Mouse (Mus musculus): ENCODE measurements at regions not wholly inside any gene's neighbourhood (a gene's known extent, or its start where the extent isn't known, plus 50 kb on each side); places are given as distances from the start of the nearest gene placed in this dataset.

- TF ChIP-seq CTCF (IDR thresholded peaks at IDR 0.05; ENCODE audit: low read depth), result no peak
- DNase-seq, result no peak
Measured at GRCm38 (mm10) chr13:97567632-97568031, 192.8 kb downstream of the Gm10260 start.

DNA sequence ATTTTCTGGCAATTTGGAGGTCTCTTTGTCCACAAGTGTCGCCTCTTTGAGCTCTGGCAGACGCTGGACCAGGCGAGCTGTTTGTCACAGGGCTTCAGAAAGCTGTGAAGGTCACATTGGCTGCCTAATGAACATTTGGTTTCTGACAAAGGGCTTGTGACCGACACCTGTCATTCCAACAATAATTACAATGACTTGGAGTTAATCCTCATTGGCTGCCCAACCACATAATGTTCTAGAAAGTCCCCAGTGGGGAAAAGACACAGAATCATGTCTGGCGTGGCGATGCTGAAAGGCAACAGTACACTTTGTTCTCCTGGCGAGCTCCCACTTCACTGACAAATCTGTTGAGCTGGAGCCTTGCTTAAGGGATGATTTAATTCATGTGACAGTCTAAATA lies 194.4 kb downstream of the Gm10260 start:
- no peaks in the 10 kb centered on the region for H3K36me3 ChIP-seq (ENCODE audit: insufficient read depth)
- 20% methylated on average over 7 of the region's 7 CpGs for WGBS
- H3K4me3 ChIP-seq (ENCODE audit: low read depth, low read length), result no peak overlapping the region
- TF ChIP-seq CTCF (IDR thresholded peaks at IDR 0.05; ENCODE audit: low read depth), result no peak
- no peak overlapping the region for H3K9ac ChIP-seq
- H3K27ac ChIP-seq (ENCODE audit: low read depth, low read length), result peak overlapping the region; percentile 36; the same call in 1 of the 2 replicates
- H3K4me1 ChIP-seq (ENCODE audit: insufficient read depth), result peaks cover 5% of the 10 kb centered on the region; the same call in 1 of the 2 replicates
- peak; percentile 48; the same call in 1 of the 2 replicates for ATAC-seq
- no peak overlapping the region for H3K4me2 ChIP-seq (ENCODE audit: low read depth)
- H3K27me3 ChIP-seq (ENCODE audit: insufficient read depth, low read length), result no peaks in the 10 kb centered on the region
- peak; percentile 63 for DNase-seq
- H3K9me3 ChIP-seq (ENCODE audit: low read length), result no peaks in the 10 kb centered on the region

More at GRCm38 (mm10) chr13:97567632-97568031, 192.8 kb downstream of the Gm10260 start:
- H3K27me3 ChIP-seq (ENCODE audit: insufficient read depth, low read length), result no peaks in the 10 kb centered on the region
- ATAC-seq, result no peak
- no peak overlapping the region for H3K9ac ChIP-seq
- H3K4me1 ChIP-seq (ENCODE audit: insufficient read depth), result peaks cover 5% of the 10 kb centered on the region; the same call in 1 of the 2 replicates
- no peaks in the 10 kb centered on the region for H3K36me3 ChIP-seq (ENCODE audit: insufficient read depth)
- no peak overlapping the region for H3K4me3 ChIP-seq (ENCODE audit: low read depth, low read length)
- no peak overlapping the region for H3K4me2 ChIP-seq (ENCODE audit: low read depth)
- H3K9me3 ChIP-seq (ENCODE audit: low read length), result no peaks in the 10 kb centered on the region
- H3K27ac ChIP-seq (ENCODE audit: low read depth, low read length), result no peak overlapping the region
- 86% methylated on average over 3 of the region's 3 CpGs for WGBS

DNA sequence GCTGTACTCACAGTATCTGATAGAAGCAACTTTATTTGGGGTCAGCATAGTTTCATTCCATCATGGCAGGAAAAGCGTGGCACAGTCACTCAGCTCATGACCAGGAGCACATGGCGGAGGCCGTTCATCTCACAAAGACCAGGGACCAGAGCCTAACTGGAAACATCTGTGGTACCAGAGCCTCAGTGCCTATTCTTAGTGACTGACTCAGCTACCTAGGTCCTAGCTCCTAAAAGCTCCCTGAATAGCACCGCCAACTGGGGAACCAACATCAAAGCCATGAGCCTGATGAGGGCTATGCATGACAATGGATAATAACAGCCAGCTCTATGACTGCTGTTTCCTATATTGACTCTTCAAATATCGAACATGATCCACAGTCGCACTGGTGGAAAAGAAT lies 198.2 kb downstream of the Gm10260 start:
- WGBS, result 86% methylated on average over 6 of the region's 6 CpGs
- Histone ChIP-seq H3K27me3 (ENCODE audit: insufficient read depth, low read length) (no peaks in the 10 kb centered on the region), H3K27ac (ENCODE audit: low read depth, low read length) (no peak overlapping the region), H3K4me2 (ENCODE audit: low read depth) (no peak overlapping the region), H3K4me3 (ENCODE audit: low read depth, low read length) (no peak overlapping the region), H3K9ac (no peak overlapping the region), H3K9me3 (ENCODE audit: low read length) (no peaks in the 10 kb centered on the region), H3K36me3 (ENCODE audit: insufficient read depth) (no peaks in the 10 kb centered on the region), H3K4me1 (ENCODE audit: insufficient read depth) (peaks cover 5% of the 10 kb centered on the region; the same call in 1 of the 2 replicates)
- ATAC-seq (no peak), DNase-seq (no peak)
- no peak for TF ChIP-seq CTCF (IDR thresholded peaks at IDR 0.05; ENCODE audit: low read depth)

- Histone ChIP-seq H3K9me3 (ENCODE audit: low read length) (no peaks in the 10 kb centered on the region), H3K36me3 (ENCODE audit: insufficient read depth) (no peaks in the 10 kb centered on the region), H3K4me1 (ENCODE audit: insufficient read depth) (peaks cover 1% of the 10 kb centered on the region; the same call in 1 of the 2 replicates), H3K9ac (no peak overlapping the region), H3K27me3 (ENCODE audit: insufficient read depth, low read length) (no peaks in the 10 kb centered on the region), H3K4me2 (ENCODE audit: low read depth) (no peak overlapping the region), H3K4me3 (ENCODE audit: low read depth, low read length) (no peak overlapping the region), H3K27ac (ENCODE audit: low read depth, low read length) (no peak overlapping the region)
- TF ChIP-seq CTCF (IDR thresholded peaks at IDR 0.05; ENCODE audit: low read depth), result no peak
- DNase-seq, result no peak
- no peak for ATAC-seq
- WGBS, result 87% methylated on average over 1 of the region's 1 CpGs
Measured at GRCm38 (mm10) chr13:97560789-97561188, 199.6 kb downstream of the Gm10260 start.

GRCm38 (mm10) chr13:97559611-97560385 lies 200.6 kb downstream of the Gm10260 start:
- H3K36me3 ChIP-seq (ENCODE audit: insufficient read depth), result no peaks in the 10 kb centered on the region
- ATAC-seq, result no peak
- no peak for TF ChIP-seq CTCF (IDR thresholded peaks at IDR 0.05; ENCODE audit: low read depth)
- H3K4me1 ChIP-seq (ENCODE audit: insufficient read depth), result no peaks in the 10 kb centered on the region
- no peaks in the 10 kb centered on the region for H3K9me3 ChIP-seq (ENCODE audit: low read length)
- no peak overlapping the region for H3K4me2 ChIP-seq (ENCODE audit: low read depth)
- 83% methylated on average over 15 of the region's 15 CpGs for WGBS
- no peaks in the 10 kb centered on the region for H3K27me3 ChIP-seq (ENCODE audit: insufficient read depth, low read length)
- DNase-seq, result no peak
- no peak overlapping the region for H3K4me3 ChIP-seq (ENCODE audit: low read depth, low read length)
- no peak overlapping the region for H3K9ac ChIP-seq
- no peak overlapping the region for H3K27ac ChIP-seq (ENCODE audit: low read depth, low read length)

GRCm38 (mm10) chr13:97558884-97559283 lies 201.5 kb downstream of the Gm10260 start:
- Histone ChIP-seq H3K27me3 (ENCODE audit: insufficient read depth, low read length) (no peaks in the 10 kb centered on the region), H3K9ac (no peak overlapping the region), H3K36me3 (ENCODE audit: insufficient read depth) (no peaks in the 10 kb centered on the region), H3K4me3 (ENCODE audit: low read depth, low read length) (no peak overlapping the region), H3K4me1 (ENCODE audit: insufficient read depth) (no peaks in the 10 kb centered on the region), H3K27ac (ENCODE audit: low read depth, low read length) (no peak overlapping the region), H3K4me2 (ENCODE audit: low read depth) (no peak overlapping the region), H3K9me3 (ENCODE audit: low read length) (no peaks in the 10 kb centered on the region)
- ATAC-seq (no peak), DNase-seq (no peak)
- TF ChIP-seq CTCF (IDR thresholded peaks at IDR 0.05; ENCODE audit: low read depth), result no peak
- 95% methylated on average over 3 of the region's 3 CpGs for WGBS

GRCm38 (mm10) chr13:97555312-97555711 lies 205.1 kb downstream of the Gm10260 start:
- ATAC-seq (no peak), DNase-seq (no peak)
- Histone ChIP-seq H3K4me1 (ENCODE audit: insufficient read depth) (no peaks in the 10 kb centered on the region), H3K27me3 (ENCODE audit: insufficient read depth, low read length) (no peaks in the 10 kb centered on the region), H3K9ac (no peak overlapping the region), H3K4me3 (ENCODE audit: low read depth, low read length) (no peak overlapping the region), H3K4me2 (ENCODE audit: low read depth) (no peak overlapping the region), H3K9me3 (ENCODE audit: low read length) (no peaks in the 10 kb centered on the region), H3K27ac (ENCODE audit: low read depth, low read length) (no peak overlapping the region), H3K36me3 (ENCODE audit: insufficient read depth) (no peaks in the 10 kb centered on the region)
- 89% methylated on average over 3 of the region's 3 CpGs for WGBS
- no peak for TF ChIP-seq CTCF (IDR thresholded peaks at IDR 0.05; ENCODE audit: low read depth)
